Mouse (Mus musculus): ENCODE measurements at regions not wholly inside any gene's neighbourhood (a gene's known extent, or its start where the extent isn't known, plus 50 kb on each side); places are given as distances from the start of the nearest gene placed in this dataset.
A peak's percentile ranks its signal among the peaks of the same experiment; 100 is the strongest.

GRCm38 (mm10) chr5:136619315-136620231 is 52.3 kb upstream of the Cux1 start:
- no peak for DNase-seq

GRCm38 (mm10) chr5:136620234-136620633 is 52.9 kb upstream of the Cux1 start:
- DNase-seq: no peak

- no peak for DNase-seq
Observed at GRCm38 (mm10) chr5:136621336-136622125, 54.2 kb upstream of the Cux1 start.

GRCm38 (mm10) chr5:136622152-136622551 is 54.9 kb upstream of the Cux1 start:
- DNase-seq: no peak

GRCm38 (mm10) chr5:136622721-136623542 is 55.6 kb upstream of the Cux1 start:
- peak; percentile 66 for DNase-seq

- no peak for DNase-seq
Observed at GRCm38 (mm10) chr5:136623791-136624190, 56.5 kb upstream of the Cux1 start.

GRCm38 (mm10) chr5:136625176-136625991 is 58.1 kb upstream of the Cux1 start:
- no peak for DNase-seq

- DNase-seq: no peak
Observed at GRCm38 (mm10) chr5:136626142-136626771, 59.0 kb upstream of the Cux1 start.

- DNase-seq: no peak
Observed at GRCm38 (mm10) chr5:136626891-136627290, 59.6 kb upstream of the Cux1 start.

GRCm38 (mm10) chr5:136627671-136628292 is 60.5 kb upstream of the Cux1 start:
- DNase-seq: peak; percentile 15

- DNase-seq: no peak
Observed at GRCm38 (mm10) chr5:136628502-136628901, 61.2 kb upstream of the Cux1 start.

GRCm38 (mm10) chr5:136632286-136632685 is 60.7 kb upstream of the Myl10 start:
- DNase-seq: no peak

GRCm38 (mm10) chr5:136633901-136634300 is 59.0 kb upstream of the Myl10 start:
- no peak for DNase-seq

GRCm38 (mm10) chr5:136635119-136635518 is 57.8 kb upstream of the Myl10 start:
- no peak for DNase-seq

GRCm38 (mm10) chr5:136636476-136636875 is 56.5 kb upstream of the Myl10 start:
- DNase-seq: no peak

GRCm38 (mm10) chr5:136637872-136638271 is 55.1 kb upstream of the Myl10 start:
- DNase-seq: peak; percentile 38

- DNase-seq: no peak
Observed at GRCm38 (mm10) chr5:136640871-136641619, 51.9 kb upstream of the Myl10 start.

- no peak for DNase-seq
Observed at GRCm38 (mm10) chr5:136642208-136642607, 50.7 kb upstream of the Myl10 start.

Measured in right cerebral cortex, postnatal 14 days (tissue).